Comparison of ENCODE assay signal across 12 mouse cellular contexts in genomic region chr2:132509714-132510113, GRCm38 (mm10).
DNase-seq lines count a peak whose midpoint lies in the region; ATAC-seq and TF ChIP-seq lines count a peak whose summit lies in the region.
"Had no signal": no experiment of that assay in that cellular context is flagged by ENCODE, and none has a peak within 500 bp of the region (broad histone marks: within the 10 kb centered on the region; RNA-seq: fewer than 3 reads in every experiment).

No protein-coding gene starts in this region.

- no peak overlapping the region for H3ac ChIP-seq in myocyte (ENCODE audit: control insufficient read depth, insufficient read length)

- TF ChIP-seq EP300 in liver, embryonic 14.5 days (IDR thresholded peaks at IDR 0.05; ENCODE audit: low read depth), result no peak

- DNase-seq in liver, embryonic 14.5 days (ENCODE audit: low read depth in 3 of 3, low spot score in 3 of 3), result no peak
- DNase-seq in CD8-positive naive resting alpha-beta T cell, adult 2 months (ENCODE audit: low read depth in 2 of 2, low spot score in 2 of 2), result peak; percentile 33 to 46
- DNase-seq in thymus, postnatal 25 days, result peak; percentile 62
- DNase-seq in ovary, adult 18-20 months (ENCODE audit: low spot score), result no peak
- DNase-seq in hindbrain, embryonic 14.5 days (ENCODE audit: low spot score), result no peak
- no peak for DNase-seq in gastrocnemius, adult 8-10 months (ENCODE audit: low spot score in 2 of 2)
- DNase-seq: adrenal gland, adult 8-10 months; heart, postnatal 10 days; lung, adult 18-20 months; right cerebral cortex, postnatal 25 days had no signal

- no peak for ATAC-seq in liver, embryonic 14.5 days (ENCODE audit: insufficient read depth)
- no peak for ATAC-seq in liver, embryonic 12.5 days
- ATAC-seq in hindbrain, embryonic 14.5 days (ENCODE audit: low FRiP score), result no peak

- H3K79me2 ChIP-seq in myocyte (ENCODE audit: control insufficient read depth, insufficient read depth), result no peaks in the 10 kb centered on the region

- H3K27me3 ChIP-seq in liver, embryonic 14.5 days (ENCODE audit: control insufficient read depth, insufficient read depth, low read length), result no peaks in the 10 kb centered on the region
- H3K27me3 ChIP-seq in liver, embryonic 12.5 days (replicated peaks), result 0 out of 2 replicates have a peak, but pooled peaks cover 8% of the 10 kb centered on the region
- peaks cover under 1% of the 10 kb centered on the region for H3K27me3 ChIP-seq in myocyte (ENCODE audit: control insufficient read depth, insufficient read depth, insufficient read length)
- no peaks in the 10 kb centered on the region for H3K27me3 ChIP-seq in hindbrain, embryonic 14.5 days (ENCODE audit: control insufficient read depth, insufficient read depth, low read length)

- H3K4me3 ChIP-seq in liver, embryonic 14.5 days (ENCODE audit: insufficient read depth in 1 of 2, low read depth in 2 of 2, low read length in 2 of 2), result no peak overlapping the region
- no peak overlapping the region for H3K4me3 ChIP-seq in liver, embryonic 12.5 days
- H3K4me3 ChIP-seq in myocyte, result no peak overlapping the region
- no peak overlapping the region for H3K4me3 ChIP-seq in hindbrain, embryonic 14.5 days (replicated peaks; ENCODE audit: low read length)

- H3K9ac ChIP-seq in liver, embryonic 14.5 days (replicated peaks), result no peak overlapping the region
- no peak overlapping the region for H3K9ac ChIP-seq in liver, embryonic 12.5 days
- H3K9ac ChIP-seq in hindbrain, embryonic 14.5 days, result no peak overlapping the region

- H3K27ac ChIP-seq in liver, embryonic 14.5 days, result no peak overlapping the region
- no peak overlapping the region for H3K27ac ChIP-seq in liver, embryonic 12.5 days
- H3K27ac ChIP-seq in hindbrain, embryonic 14.5 days, result no peak overlapping the region

- H3K9me3 ChIP-seq in liver, embryonic 14.5 days (ENCODE audit: control insufficient read depth, low read length), result no peaks in the 10 kb centered on the region
- no peaks in the 10 kb centered on the region for H3K9me3 ChIP-seq in liver, embryonic 12.5 days (replicated peaks)
- H3K9me3 ChIP-seq in hindbrain, embryonic 14.5 days (ENCODE audit: control insufficient read depth, low read length), result no peaks in the 10 kb centered on the region

- H3K36me3 ChIP-seq in liver, embryonic 14.5 days (replicated peaks; ENCODE audit: control insufficient read depth, insufficient read depth, low read depth), result no peaks in the 10 kb centered on the region
- H3K36me3 ChIP-seq in liver, embryonic 12.5 days, result no peaks in the 10 kb centered on the region
- H3K36me3 ChIP-seq in myocyte (ENCODE audit: control insufficient read depth, insufficient read depth), result no peaks in the 10 kb centered on the region
- no peaks in the 10 kb centered on the region for H3K36me3 ChIP-seq in hindbrain, embryonic 14.5 days (replicated peaks; ENCODE audit: control insufficient read depth, insufficient read depth)

- WGBS in liver, embryonic 14.5 days (ENCODE audit: insufficient replicate concordance), result 43% methylated on average over 1 of the region's 1 CpGs
- 50% methylated on average over 1 of the region's 1 CpGs for WGBS in liver, embryonic 12.5 days (ENCODE audit: insufficient replicate concordance)
- WGBS in hindbrain, embryonic 14.5 days, result 84% methylated on average over 1 of the region's 1 CpGs

- H3K4me1 ChIP-seq in liver, embryonic 14.5 days (replicated peaks; ENCODE audit: control insufficient read depth in 2 of 2, insufficient read depth in 2 of 2, low read length in 1 of 2), result peaks cover 14 to 18% of the 10 kb centered on the region in 2 experiments
- H3K4me1 ChIP-seq in liver, embryonic 12.5 days, result peaks cover 30% of the 10 kb centered on the region
- H3K4me1 ChIP-seq in hindbrain, embryonic 14.5 days (replicated peaks; ENCODE audit: control insufficient read depth, insufficient read depth, low read length), result 0 out of 2 replicates have a peak, but pooled peaks cover 3% of the 10 kb centered on the region

- no peak for TF ChIP-seq POLR2A in myocyte (IDR thresholded peaks at IDR 0.05; ENCODE audit: insufficient read length, low read depth)

- no peak overlapping the region for H3K4me2 ChIP-seq in liver, embryonic 14.5 days (ENCODE audit: low read depth)
- H3K4me2 ChIP-seq in liver, embryonic 12.5 days, result no peak overlapping the region
- peak overlapping the region; percentile 18 for H3K4me2 ChIP-seq in myocyte (ENCODE audit: low read depth)
- H3K4me2 ChIP-seq in hindbrain, embryonic 14.5 days (replicated peaks), result no peak overlapping the region

- TF ChIP-seq CTCF in liver, embryonic 14.5 days (IDR thresholded peaks at IDR 0.05; ENCODE audit: low read depth), result 0 out of 2 replicates have a peak, but pooled peaks have one; percentile 22

TF ChIP-seq in myocyte, 11 proteins besides CTCF, POLR2A, EP300 and RAD21:
- no peak for TF ChIP-seq MYOD1 (IDR thresholded peaks at IDR 0.05; ENCODE audit: control insufficient read depth in 1 of 3, insufficient read length in 2 of 3, low read depth in 2 of 3)
- TF ChIP-seq REST (IDR thresholded peaks at IDR 0.05; ENCODE audit: insufficient read depth, insufficient read length), result no peak
- no peak for TF ChIP-seq CEBPB (IDR thresholded peaks at IDR 0.05; ENCODE audit: insufficient read depth, poor library complexity, severe bottlenecking)
- no peak for TF ChIP-seq TCF12 (IDR thresholded peaks at IDR 0.05; ENCODE audit: insufficient read depth, poor library complexity, severe bottlenecking)
- TF ChIP-seq SRF (IDR thresholded peaks at IDR 0.05; ENCODE audit: control insufficient read depth, insufficient read length, low read depth), result no peak
- no peak for TF ChIP-seq E2F4 (IDR thresholded peaks at IDR 0.05; ENCODE audit: insufficient read depth)
- TF ChIP-seq USF1 (IDR thresholded peaks at IDR 0.05; ENCODE audit: low read depth), result no peak
- no peak for TF ChIP-seq POLR2AphosphoS2 (IDR thresholded peaks at IDR 0.05; ENCODE audit: insufficient read length, low read depth)
- TF ChIP-seq TCF3 (IDR thresholded peaks at IDR 0.05; ENCODE audit: insufficient read length, low read depth), result no peak
- no peak for TF ChIP-seq MAX (IDR thresholded peaks at IDR 0.05; ENCODE audit: low read depth)
- no peak for TF ChIP-seq MYOG (IDR thresholded peaks at IDR 0.05; ENCODE audit: control insufficient read depth in 1 of 3, insufficient read depth in 1 of 3, insufficient read length in 2 of 3, low read depth in 2 of 3)
TF ChIP-seq in myocyte: peak in this region for 0.

Comparison
In these comparisons a context has a peak if more than half of its experiments do, and no peak if none do; other contexts are left out.
1. DNase-seq: peak in CD8-positive naive resting alpha-beta T cell, adult 2 months (2 of 2) and thymus, postnatal 25 days (single experiment); none in liver, embryonic 14.5 days (0 of 3), ovary, adult 18-20 months (single experiment), hindbrain, embryonic 14.5 days (single experiment) and gastrocnemius, adult 8-10 months (0 of 2).